Mouse (Mus musculus): ENCODE measurements around the gene Yipf4.
"Not testable (repeated sequence)": the region's sequence is repeated elsewhere in the genome, so short reads cannot be mapped to it uniquely, and the experiment has no call there.

DNA sequence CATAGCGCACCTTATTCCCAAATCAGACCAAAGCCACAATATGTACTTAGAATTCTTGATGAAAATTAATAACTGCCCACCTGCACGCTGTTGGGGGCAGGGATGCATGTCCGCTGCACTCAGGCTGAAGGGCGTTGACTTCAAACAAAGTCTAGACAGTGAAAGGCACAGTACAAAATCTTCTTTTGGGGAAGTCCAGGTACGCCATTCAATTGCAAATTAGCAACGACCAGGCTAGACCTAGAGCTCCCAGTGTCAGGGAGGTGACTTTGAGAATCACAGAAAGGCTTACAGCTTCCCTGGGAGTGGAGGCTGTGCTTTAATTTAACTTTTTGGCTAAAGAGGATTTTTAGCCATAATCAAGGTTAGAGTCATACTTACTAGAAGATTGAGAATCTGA is 19.2 kb upstream of the Yipf4 start:
- not testable (repeated sequence) for TF ChIP-seq EP300, CTCF (IDR thresholded peaks at IDR 0.05; ENCODE audit: low read depth)
